Mouse (Mus musculus) right cerebral cortex, adult 2 months (tissue): Measurements from ENCODE around the gene Dcaf7.

Source experiments
- DNase-seq, 2 experiments: peaks; one replicate each; pipeline ENCODE4 v3.0.0; 2021 to 2022; ENCODE audit warnings: low spot score in 2 of 2

Gene Dcaf7

GRCm38 (mm10) chr11:106102866-106103265 is 66.2 kb downstream of the Dcaf7 start:
- no peak for DNase-seq

GRCm38 (mm10) chr11:106106047-106106587 is 69.4 kb downstream of the Dcaf7 start:
- DNase-seq, result no peak
